Mouse (Mus musculus): ENCODE results near the gene Adarb1. TPM values are rescaled to one million over a fixed set of nuclear protein-coding genes. Genes with fewer than 3 reads are reported as not detected.
A peak's percentile ranks its signal among the peaks of the same experiment; 100 is the strongest.

Adarb1 gene
- polyA plus RNA-seq, 1 experiment from 2014 or later: 2.9 TPM

GRCm38 (mm10) chr10:77252790-77253189 lies 165.3 kb downstream of the Adarb1 start:
- H3K4me3 ChIP-seq: no peak overlapping the region
- peak; percentile 53 for ATAC-seq
- peaks cover 33% of the 10 kb centered on the region for H3K4me1 ChIP-seq
- 0 out of 2 replicates have a peak overlapping the region, but pooled peaks have one; percentile 9 for H3K9ac ChIP-seq
- 2% methylated on average over 4 of the region's 4 CpGs for WGBS (ENCODE audit: insufficient replicate concordance)
- no peaks in the 10 kb centered on the region for H3K36me3 ChIP-seq
- 0 out of 2 replicates have a peak, but pooled peaks cover 8% of the 10 kb centered on the region for H3K27me3 ChIP-seq (replicated peaks)
- no peak overlapping the region for H3K4me2 ChIP-seq
- no peaks in the 10 kb centered on the region for H3K9me3 ChIP-seq (replicated peaks)
- 0 out of 2 replicates have a peak overlapping the region, but pooled peaks have one; percentile 28 for H3K27ac ChIP-seq

DNA sequence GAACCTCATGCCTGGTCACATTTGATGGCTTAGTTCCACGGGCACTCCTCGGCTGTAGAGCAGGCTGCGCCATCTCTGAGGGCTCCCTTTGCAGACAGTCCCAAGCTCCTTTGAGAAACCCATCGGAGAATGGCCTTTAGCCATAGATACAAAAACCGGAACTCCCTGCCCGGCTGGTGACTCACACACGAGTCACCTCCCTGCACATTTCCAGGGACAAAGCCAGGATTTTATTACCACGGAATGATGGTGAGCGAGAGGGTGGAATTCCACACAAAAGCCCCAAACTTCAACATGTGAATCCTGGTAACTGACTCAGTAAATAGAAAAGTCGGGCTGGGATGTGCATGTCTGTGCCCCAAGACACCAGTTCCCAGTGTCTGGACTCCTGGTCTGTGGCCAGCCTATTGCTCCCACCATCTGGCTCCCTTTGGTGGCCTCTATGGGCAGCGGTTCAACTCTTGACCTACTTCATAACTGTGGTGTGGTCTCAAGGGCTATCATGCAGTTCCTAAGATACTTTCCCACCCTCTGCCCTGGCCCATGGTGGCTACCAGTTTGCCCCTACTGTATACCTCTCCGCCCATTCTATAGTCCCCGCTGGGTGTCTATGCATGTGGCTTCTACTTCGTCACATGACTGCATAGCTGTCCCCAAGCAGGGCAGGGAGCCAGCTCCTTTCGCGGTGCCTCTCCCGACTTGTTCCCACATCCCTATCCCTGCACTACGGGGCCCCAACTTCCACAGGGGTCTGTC lies 166.1 kb downstream of the Adarb1 start:
- no peak overlapping the region for H3K4me3 ChIP-seq
- peak; percentile 35; the same call in 1 of the 2 replicates for ATAC-seq
- no peak overlapping the region for H3K4me2 ChIP-seq
- H3K27me3 ChIP-seq (replicated peaks): 0 out of 2 replicates have a peak, but pooled peaks cover 8% of the 10 kb centered on the region
- H3K27ac ChIP-seq: peak overlapping the region; percentile 28; the same call in 1 of the 2 replicates
- peaks cover 33% of the 10 kb centered on the region for H3K4me1 ChIP-seq
- no peaks in the 10 kb centered on the region for H3K36me3 ChIP-seq
- WGBS (ENCODE audit: insufficient replicate concordance): 68% methylated on average over 18 of the region's 18 CpGs
- 0 out of 2 replicates have a peak overlapping the region, but pooled peaks have one; percentile 9 for H3K9ac ChIP-seq
- H3K9me3 ChIP-seq (replicated peaks): no peaks in the 10 kb centered on the region

- Histone ChIP-seq H3K4me3 (no peak overlapping the region), H3K4me2 (0 out of 2 replicates have a peak overlapping the region, but pooled peaks have one; percentile 12), H3K9me3 (replicated peaks) (no peaks in the 10 kb centered on the region), H3K27me3 (replicated peaks) (0 out of 2 replicates have a peak, but pooled peaks cover 8% of the 10 kb centered on the region), H3K4me1 (peaks cover 33% of the 10 kb centered on the region), H3K27ac (no peak overlapping the region; the same call in 1 of the 2 replicates), H3K36me3 (no peaks in the 10 kb centered on the region), H3K9ac (no peak overlapping the region)
- 66% methylated on average over 18 of the region's 18 CpGs for WGBS (ENCODE audit: insufficient replicate concordance)
- no peak for ATAC-seq
These were observed 166.8 kb downstream of the Adarb1 start for GRCm38 (mm10) chr10:77251223-77251783.

DNA sequence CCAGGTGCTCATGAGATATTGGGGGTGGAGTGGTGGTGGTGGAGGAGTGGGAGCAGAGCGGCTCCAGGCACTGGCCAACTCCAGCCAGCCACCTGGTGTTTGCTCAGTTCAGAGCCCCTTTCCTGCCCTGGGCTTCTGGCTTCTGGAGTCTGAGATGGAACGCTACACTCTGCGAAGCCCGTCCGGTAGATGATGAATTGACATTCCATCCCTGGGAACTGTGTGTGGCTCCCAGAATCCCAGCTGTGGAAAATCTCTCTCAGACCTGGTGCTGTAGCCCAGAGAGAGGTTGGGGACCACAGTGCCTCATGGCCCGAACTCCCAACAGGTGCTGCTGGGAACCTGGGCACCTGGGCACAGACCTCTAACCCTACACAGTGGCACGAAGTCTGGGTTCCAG lies 170.4 kb downstream of the Adarb1 start:
- no peaks in the 10 kb centered on the region for H3K27me3 ChIP-seq (replicated peaks)
- ATAC-seq: no peak
- no peaks in the 10 kb centered on the region for H3K9me3 ChIP-seq (replicated peaks)
- WGBS (ENCODE audit: insufficient replicate concordance): 69% methylated on average over 7 of the region's 7 CpGs
- peaks cover 32% of the 10 kb centered on the region for H3K4me1 ChIP-seq
- H3K9ac ChIP-seq: no peak overlapping the region
- no peak overlapping the region for H3K4me2 ChIP-seq
- no peak overlapping the region for H3K27ac ChIP-seq
- H3K4me3 ChIP-seq: no peak overlapping the region
- no peaks in the 10 kb centered on the region for H3K36me3 ChIP-seq

DNA sequence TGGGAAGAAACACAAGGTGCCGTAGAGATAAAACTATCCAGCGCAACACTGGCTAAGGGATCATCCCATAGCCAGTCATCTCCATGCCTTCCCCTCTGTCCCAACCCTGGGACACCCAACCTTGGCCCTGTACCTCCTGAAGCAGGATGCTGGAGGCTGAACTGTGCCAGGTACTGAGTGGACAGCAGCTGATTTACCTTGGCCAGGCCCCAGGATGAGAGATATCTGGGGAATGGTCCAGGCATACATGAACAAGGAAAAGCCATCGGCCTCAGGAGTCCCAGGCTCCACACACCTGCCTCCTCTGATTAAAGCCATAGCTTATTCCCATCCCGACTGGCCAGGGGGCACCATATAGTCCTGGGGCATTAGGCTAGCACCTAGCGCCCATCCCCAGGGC lies 171.0 kb downstream of the Adarb1 start:
- H3K4me1 ChIP-seq: peaks cover 25% of the 10 kb centered on the region
- H3K27ac ChIP-seq: no peak overlapping the region
- no peaks in the 10 kb centered on the region for H3K27me3 ChIP-seq (replicated peaks)
- no peak overlapping the region for H3K4me2 ChIP-seq
- no peak overlapping the region for H3K4me3 ChIP-seq
- no peaks in the 10 kb centered on the region for H3K36me3 ChIP-seq
- no peak overlapping the region for H3K9ac ChIP-seq
- 72% methylated on average over 5 of the region's 5 CpGs for WGBS (ENCODE audit: insufficient replicate concordance)
- no peak for ATAC-seq
- no peaks in the 10 kb centered on the region for H3K9me3 ChIP-seq (replicated peaks)

- H3K4me3 ChIP-seq: no peak overlapping the region
- H3K27ac ChIP-seq: no peak overlapping the region
- no peak for ATAC-seq
- no peaks in the 10 kb centered on the region for H3K27me3 ChIP-seq (replicated peaks)
- H3K9ac ChIP-seq: no peak overlapping the region
- H3K4me2 ChIP-seq: no peak overlapping the region
- 85% methylated on average over 6 of the region's 6 CpGs for WGBS (ENCODE audit: insufficient replicate concordance)
- H3K9me3 ChIP-seq (replicated peaks): no peaks in the 10 kb centered on the region
- H3K4me1 ChIP-seq: peaks cover 8% of the 10 kb centered on the region
- H3K36me3 ChIP-seq: no peaks in the 10 kb centered on the region
These were observed 173.3 kb downstream of the Adarb1 start for GRCm38 (mm10) chr10:77244777-77245176.

GRCm38 (mm10) chr10:77243572-77244161 lies 174.4 kb downstream of the Adarb1 start:
- Histone ChIP-seq H3K36me3 (no peaks in the 10 kb centered on the region), H3K4me1 (peaks cover 8% of the 10 kb centered on the region; the same call in 1 of the 2 replicates), H3K9me3 (replicated peaks) (no peaks in the 10 kb centered on the region), H3K4me2 (no peak overlapping the region), H3K9ac (no peak overlapping the region), H3K27me3 (replicated peaks) (no peaks in the 10 kb centered on the region), H3K4me3 (no peak overlapping the region), H3K27ac (no peak overlapping the region)
- 67% methylated on average over 11 of the region's 11 CpGs for whole genome bisulfite sequencing (ENCODE audit: insufficient replicate concordance)
- ATAC-seq: no peak

DNA sequence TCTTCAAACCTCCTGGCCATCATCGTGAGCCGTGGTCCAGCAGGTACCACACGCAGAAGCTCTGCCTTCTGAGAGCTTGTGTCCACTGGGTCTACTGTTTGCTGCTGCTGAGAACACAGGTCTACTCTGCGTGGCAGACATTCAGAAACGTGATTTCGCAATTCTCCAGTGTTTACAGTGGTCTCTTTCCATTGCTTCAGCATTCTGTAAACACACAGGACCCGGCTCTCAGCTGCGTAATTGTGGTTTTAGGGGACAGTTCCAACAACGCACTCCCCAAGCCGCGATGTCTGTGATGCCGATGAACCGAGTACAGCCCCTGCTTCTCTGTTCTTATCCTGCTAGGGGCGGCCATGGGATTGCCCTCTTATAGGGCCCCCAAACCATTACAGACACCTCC lies 175.2 kb downstream of the Adarb1 start:
- Histone ChIP-seq H3K27me3 (replicated peaks) (no peaks in the 10 kb centered on the region), H3K4me1 (peaks cover 13% of the 10 kb centered on the region), H3K36me3 (no peaks in the 10 kb centered on the region), H3K4me3 (no peak overlapping the region), H3K9me3 (replicated peaks) (no peaks in the 10 kb centered on the region), H3K4me2 (no peak overlapping the region), H3K9ac (peak overlapping the region; percentile 9; the same call in 1 of the 2 replicates), H3K27ac (no peak overlapping the region)
- ATAC-seq: peak; percentile 35; the same call in 1 of the 2 replicates
- 59% methylated on average over 14 of the region's 14 CpGs for WGBS (ENCODE audit: insufficient replicate concordance)

- no peaks in the 10 kb centered on the region for H3K36me3 ChIP-seq
- ATAC-seq: no peak
These were observed 175.7 kb downstream of the Adarb1 start for GRCm38 (mm10) chr10:77242396-77242795.

DNA sequence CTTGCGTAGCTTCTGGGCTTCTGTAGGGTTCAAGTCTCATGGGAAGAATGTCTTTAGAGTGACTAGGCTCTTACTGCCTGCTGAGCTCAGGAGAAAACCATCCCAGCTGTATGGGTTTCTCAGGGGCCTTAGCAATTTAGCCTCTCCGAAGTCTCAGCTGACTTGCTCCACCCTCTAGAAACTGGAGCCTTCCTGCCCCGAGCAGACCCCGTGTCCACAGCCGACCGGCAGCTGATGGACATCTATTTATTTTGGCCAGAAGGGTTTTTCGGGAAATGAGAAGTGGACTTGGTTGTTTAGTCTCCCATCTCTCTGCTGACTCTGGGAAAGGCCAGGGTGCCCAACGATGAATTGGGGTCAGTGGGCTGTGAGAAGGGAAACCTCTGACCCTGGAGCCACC lies 177.3 kb downstream of the Adarb1 start:
- peaks cover 18% of the 10 kb centered on the region for H3K4me1 ChIP-seq
- no peak overlapping the region for H3K4me2 ChIP-seq
- 87% methylated on average over 8 of the region's 8 CpGs for WGBS (ENCODE audit: insufficient replicate concordance)
- H3K9ac ChIP-seq: no peak overlapping the region
- no peak overlapping the region for H3K4me3 ChIP-seq
- no peak overlapping the region for H3K27ac ChIP-seq
- no peaks in the 10 kb centered on the region for H3K36me3 ChIP-seq
- ATAC-seq: no peak
- H3K9me3 ChIP-seq (replicated peaks): no peaks in the 10 kb centered on the region
- no peaks in the 10 kb centered on the region for H3K27me3 ChIP-seq (replicated peaks)

More at GRCm38 (mm10) chr10:77242396-77242795, 175.7 kb downstream of the Adarb1 start:
- peaks cover 18% of the 10 kb centered on the region for H3K4me1 ChIP-seq
- no peak overlapping the region for H3K4me3 ChIP-seq
- no peaks in the 10 kb centered on the region for H3K27me3 ChIP-seq (replicated peaks)
- no peak overlapping the region for H3K4me2 ChIP-seq
- no peak overlapping the region for H3K9ac ChIP-seq
- H3K27ac ChIP-seq: no peak overlapping the region
- 61% methylated on average over 3 of the region's 3 CpGs for WGBS (ENCODE audit: insufficient replicate concordance)
- no peaks in the 10 kb centered on the region for H3K9me3 ChIP-seq (replicated peaks)
